Mouse (Mus musculus): ENCODE data around the gene Clstn3. TPM values are rescaled to one million over a fixed set of nuclear protein-coding genes. Genes with fewer than 3 reads are reported as not detected.
"Not testable (repeated sequence)": the region's sequence is repeated elsewhere in the genome, so short reads cannot be mapped to it uniquely, and the experiment has no call there.

Gene Clstn3
- polyA plus RNA-seq (2012; rRNA removed) = 0.44 and 1.1 TPM in 2 replicates

DNA sequence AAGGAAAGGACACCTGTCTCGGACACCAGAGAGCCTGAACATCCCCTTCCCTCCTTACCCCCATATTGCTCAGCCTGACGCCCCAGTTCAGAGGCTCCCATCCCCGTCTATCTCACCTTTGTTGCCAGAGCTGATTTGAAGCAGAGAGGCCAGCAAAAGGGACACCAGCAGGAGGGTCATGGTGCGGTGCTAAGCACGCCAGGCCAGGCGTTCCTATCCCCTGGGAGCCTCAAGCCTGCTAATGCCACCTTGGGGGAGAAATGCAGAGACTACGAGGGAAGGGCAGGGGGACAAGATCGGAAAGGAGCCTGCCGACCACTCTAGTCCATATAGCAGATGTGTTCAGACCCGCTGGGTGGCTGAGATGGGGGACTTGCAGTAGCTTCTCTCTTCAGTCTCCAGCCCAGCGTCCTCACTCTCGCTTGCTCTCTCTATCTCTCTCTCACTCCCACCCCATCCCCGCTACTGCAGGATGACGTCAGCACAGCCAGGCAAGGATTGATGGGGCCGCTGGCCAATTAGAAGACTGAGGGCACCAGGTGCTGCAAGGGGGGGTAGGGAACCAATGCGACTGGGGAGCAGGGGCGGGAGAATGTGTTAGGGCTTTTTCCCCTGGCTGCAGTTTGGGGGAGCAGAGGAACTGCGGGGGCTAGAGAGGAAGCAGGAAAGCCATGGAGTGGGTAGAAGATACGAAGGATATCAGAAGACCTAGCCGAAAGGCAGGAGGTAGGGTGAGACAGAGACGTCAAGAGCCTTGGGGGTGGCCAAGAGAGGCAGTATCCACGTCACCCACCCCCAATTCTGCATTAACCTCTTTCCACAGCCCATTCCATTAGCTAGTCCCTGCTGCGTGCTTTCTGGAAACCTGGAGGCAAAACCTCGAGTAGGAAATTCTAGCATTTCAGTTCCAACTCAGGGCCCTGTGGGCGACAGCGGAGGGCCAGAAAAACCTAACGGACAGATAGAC, at the start of gene Clstn3:
Gene Clstn3, minus strand, starts transcription at position 490 of the 967 bp plus-strand sequence.
- no peaks in the 10 kb centered on the region for H3K36me3 ChIP-seq (ENCODE audit: control insufficient read depth, insufficient read depth, low read length)
- no peak for TF ChIP-seq POLR2A (IDR thresholded peaks at IDR 0.05; ENCODE audit: low read depth, low read length)
- TF ChIP-seq CTCF (IDR thresholded peaks at IDR 0.05; ENCODE audit: extremely low read depth, insufficient read length, insufficient replicate concordance, low read depth, low read length) = no peak
- WGBS = 19% methylated on average over 27 of the region's 27 CpGs
- H3K27ac ChIP-seq (ENCODE audit: insufficient read depth, low read depth, low read length) = no peak within 1 kb of the TSS
- no peaks in the 10 kb centered on the region for H3K27me3 ChIP-seq (ENCODE audit: control insufficient read depth, insufficient read depth, low read length)
- peak within 1 kb of the TSS; percentile 36 for H3K4me3 ChIP-seq (ENCODE audit: low read depth, low read length)
- no peaks in the 10 kb centered on the region for H3K4me1 ChIP-seq (ENCODE audit: control insufficient read depth, insufficient read depth, insufficient read length, low read length)

DNA sequence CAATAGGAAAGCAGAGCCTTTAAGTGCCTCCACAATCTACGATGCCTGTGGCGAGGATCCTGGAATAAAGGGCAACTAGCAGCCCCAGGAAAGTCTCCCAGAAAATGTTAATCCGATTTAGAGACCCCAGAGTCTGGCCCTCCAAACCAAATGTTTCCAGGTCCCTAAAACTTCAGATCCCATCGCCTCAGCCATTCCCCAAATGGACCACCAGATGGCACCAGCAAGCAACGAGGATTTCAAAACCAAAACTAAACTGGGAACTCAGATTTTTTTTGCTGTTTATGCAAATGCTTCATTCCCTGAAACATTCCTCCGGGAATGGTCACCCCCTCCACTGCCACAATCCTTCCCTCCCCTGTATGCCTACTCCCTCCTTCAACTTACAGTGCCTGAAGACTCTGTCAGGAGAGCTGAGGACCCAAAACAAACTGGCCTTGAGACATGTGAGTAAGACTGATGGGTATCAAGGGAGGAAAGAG, 47.8 kb upstream of the Clstn3 start, which contains the start of gene C1ra:
Gene C1ra, plus strand, starts transcription at position 51 of the 482 bp plus-strand sequence.
- 3% methylated on average over 6 of the region's 6 CpGs for WGBS
- Histone ChIP-seq H3K4me1 (ENCODE audit: control insufficient read depth, insufficient read depth, insufficient read length, low read length) (no peaks in the 10 kb centered on the region; the same call in 1 of the 2 replicates), H3K4me3 (ENCODE audit: low read depth, low read length) (peak within 1 kb of the TSS; percentile 48), H3K36me3 (ENCODE audit: control insufficient read depth, insufficient read depth, low read length) (no peaks in the 10 kb centered on the region), H3K27ac (ENCODE audit: insufficient read depth, low read depth, low read length) (peak within 1 kb of the TSS; percentile 30; the same call in 1 of the 2 replicates), H3K27me3 (ENCODE audit: control insufficient read depth, insufficient read depth, low read length) (no peaks in the 10 kb centered on the region)
- peak; percentile 72; the same call in 1 of the 2 replicates for TF ChIP-seq CTCF (IDR thresholded peaks at IDR 0.05; ENCODE audit: extremely low read depth, insufficient read length, insufficient replicate concordance, low read depth, low read length)
- TF ChIP-seq POLR2A (IDR thresholded peaks at IDR 0.05; ENCODE audit: low read depth, low read length) = no peak

DNA sequence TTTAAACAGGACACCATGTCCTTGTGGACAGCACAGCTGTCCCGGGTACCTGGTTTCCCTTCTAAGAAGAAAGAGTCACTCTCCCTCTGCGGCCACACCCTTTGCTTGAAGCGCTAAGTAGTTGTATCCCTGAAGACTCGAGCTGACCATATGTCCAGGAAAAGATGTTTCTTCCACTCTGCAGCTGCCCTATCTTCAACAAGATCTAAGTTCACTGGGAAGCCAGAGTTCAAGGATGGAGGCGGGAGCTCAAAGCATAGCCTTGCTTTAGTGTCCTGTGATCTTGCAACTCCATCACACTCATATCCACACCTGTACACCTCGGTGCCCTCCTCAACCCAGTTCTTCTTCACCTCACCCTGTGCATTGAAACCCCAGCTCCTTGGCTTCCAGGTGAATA, 47.3 kb upstream of the Clstn3 start:
- no peaks in the 10 kb centered on the region; the same call in 1 of the 2 replicates for H3K4me1 ChIP-seq (ENCODE audit: control insufficient read depth, insufficient read depth, insufficient read length, low read length)
- no peak overlapping the region for H3K4me3 ChIP-seq (ENCODE audit: low read depth, low read length)
- WGBS = 32% methylated on average over 6 of the region's 6 CpGs
- no peaks in the 10 kb centered on the region for H3K36me3 ChIP-seq (ENCODE audit: control insufficient read depth, insufficient read depth, low read length)
- H3K27me3 ChIP-seq (ENCODE audit: control insufficient read depth, insufficient read depth, low read length) = no peaks in the 10 kb centered on the region
- no peak overlapping the region for H3K27ac ChIP-seq (ENCODE audit: insufficient read depth, low read depth, low read length)
- TF ChIP-seq POLR2A (IDR thresholded peaks at IDR 0.05; ENCODE audit: low read depth, low read length) (no peak), CTCF (IDR thresholded peaks at IDR 0.05; ENCODE audit: extremely low read depth, insufficient read length, insufficient replicate concordance, low read depth, low read length) (no peak)

DNA sequence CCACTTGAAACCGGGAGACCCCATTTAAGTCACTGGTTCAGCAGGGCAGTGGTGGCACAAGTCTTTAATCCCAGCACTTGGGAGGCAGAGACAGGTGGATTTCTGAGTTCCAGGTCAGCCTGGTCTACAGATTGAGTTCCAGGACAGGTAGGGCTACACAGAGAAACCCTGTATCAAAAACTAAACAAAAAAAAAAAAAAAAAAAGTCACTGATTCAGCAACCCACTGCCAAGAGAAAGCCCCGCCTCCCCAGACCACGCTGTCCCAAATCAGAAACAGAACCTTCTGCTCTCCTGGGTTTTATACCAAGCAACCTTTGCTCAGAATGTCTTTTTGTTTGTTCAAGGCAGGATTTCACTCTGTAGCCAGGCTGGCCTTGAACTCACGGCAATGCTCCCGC, 44.6 kb upstream of the Clstn3 start:
- not testable (repeated sequence) for H3K27ac ChIP-seq (ENCODE audit: insufficient read depth, low read depth, low read length); H3K36me3 ChIP-seq (ENCODE audit: control insufficient read depth, insufficient read depth, low read length); H3K4me1 ChIP-seq (ENCODE audit: control insufficient read depth, insufficient read depth, insufficient read length, low read length); H3K27me3 ChIP-seq (ENCODE audit: control insufficient read depth, insufficient read depth, low read length); H3K4me3 ChIP-seq (ENCODE audit: low read depth, low read length)
- 58% methylated on average over 5 of the region's 5 CpGs for WGBS

DNA sequence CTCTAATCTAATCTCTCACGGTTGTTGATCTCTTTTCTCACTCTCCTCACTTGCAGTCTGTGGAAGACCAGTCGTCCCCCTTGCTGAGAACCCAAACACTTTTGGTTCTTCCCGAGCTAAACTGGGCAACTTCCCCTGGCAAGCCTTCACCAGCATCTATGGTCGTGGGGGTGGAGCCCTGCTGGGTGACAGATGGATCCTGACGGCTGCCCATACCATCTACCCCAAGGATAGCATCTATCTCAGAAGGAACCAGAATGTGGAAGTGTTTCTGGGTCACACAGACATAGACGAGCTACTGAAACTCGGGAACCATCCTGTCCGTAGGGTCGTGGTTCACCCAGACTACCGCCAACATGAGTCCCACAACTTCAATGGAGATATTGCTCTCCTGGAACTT, 43.7 kb upstream of the Clstn3 start:
- Histone ChIP-seq H3K27me3 (ENCODE audit: control insufficient read depth, insufficient read depth, low read length) (no peaks in the 10 kb centered on the region), H3K27ac (ENCODE audit: insufficient read depth, low read depth, low read length) (no peak overlapping the region), H3K4me3 (ENCODE audit: low read depth, low read length) (no peak overlapping the region), H3K4me1 (ENCODE audit: control insufficient read depth, insufficient read depth, insufficient read length, low read length) (no peaks in the 10 kb centered on the region; the same call in 1 of the 2 replicates), H3K36me3 (ENCODE audit: control insufficient read depth, insufficient read depth, low read length) (no peaks in the 10 kb centered on the region)
- 83% methylated on average over 10 of the region's 10 CpGs for WGBS
- TF ChIP-seq CTCF (IDR thresholded peaks at IDR 0.05; ENCODE audit: extremely low read depth, insufficient read length, insufficient replicate concordance, low read depth, low read length) (no peak), POLR2A (IDR thresholded peaks at IDR 0.05; ENCODE audit: low read depth, low read length) (no peak)

DNA sequence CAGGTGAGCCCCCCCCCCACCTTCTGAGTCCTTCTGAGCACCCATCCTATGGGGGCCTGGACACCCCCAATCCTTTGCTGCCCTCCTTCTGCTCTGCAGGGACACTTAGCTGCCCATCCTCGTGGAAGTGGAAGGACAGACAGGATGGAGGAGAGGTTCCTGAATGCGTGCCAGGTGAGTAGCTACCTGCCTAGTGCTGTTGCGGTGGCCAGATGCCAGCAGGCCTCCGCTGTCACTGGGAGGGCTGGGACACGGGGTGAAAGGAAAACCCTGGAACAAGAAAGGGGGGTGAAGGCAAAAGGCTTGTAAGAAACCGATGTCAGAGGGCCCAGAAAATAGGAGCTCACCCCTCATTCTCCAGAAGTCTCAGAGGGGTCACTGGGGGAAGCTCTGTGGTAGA, 42.4 kb upstream of the Clstn3 start:
- no peaks in the 10 kb centered on the region for H3K36me3 ChIP-seq (ENCODE audit: control insufficient read depth, insufficient read depth, low read length)
- H3K4me3 ChIP-seq (ENCODE audit: low read depth, low read length) = no peak overlapping the region
- H3K4me1 ChIP-seq (ENCODE audit: control insufficient read depth, insufficient read depth, insufficient read length, low read length) = no peaks in the 10 kb centered on the region; the same call in 1 of the 2 replicates
- no peaks in the 10 kb centered on the region for H3K27me3 ChIP-seq (ENCODE audit: control insufficient read depth, insufficient read depth, low read length)
- no peak overlapping the region for H3K27ac ChIP-seq (ENCODE audit: insufficient read depth, low read depth, low read length)
- TF ChIP-seq CTCF (IDR thresholded peaks at IDR 0.05; ENCODE audit: extremely low read depth, insufficient read length, insufficient replicate concordance, low read depth, low read length) (no peak), POLR2A (IDR thresholded peaks at IDR 0.05; ENCODE audit: low read depth, low read length) (no peak)
- WGBS = 22% methylated on average over 6 of the region's 6 CpGs

DNA sequence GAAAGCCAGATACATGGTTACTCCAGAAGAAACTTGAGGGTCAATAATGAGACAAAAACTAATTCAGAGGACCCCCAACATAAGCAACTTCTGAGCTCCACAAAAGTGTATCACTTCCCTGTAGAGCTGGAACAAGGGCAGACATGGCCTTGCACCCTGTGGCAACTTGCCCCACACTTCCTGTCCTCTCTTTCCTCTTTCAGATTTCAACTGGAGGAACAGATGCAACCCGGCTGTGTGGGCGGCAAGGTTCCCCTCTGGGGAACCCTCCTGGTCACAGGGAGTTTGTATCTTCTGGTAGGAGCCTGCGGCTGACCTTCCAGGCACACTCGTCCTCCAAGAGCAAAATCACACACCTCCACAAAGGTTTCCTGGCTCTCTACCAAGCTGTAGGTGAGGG, 40.4 kb upstream of the Clstn3 start:
- TF ChIP-seq POLR2A (IDR thresholded peaks at IDR 0.05; ENCODE audit: low read depth, low read length) (no peak), CTCF (IDR thresholded peaks at IDR 0.05; ENCODE audit: extremely low read depth, insufficient read length, insufficient replicate concordance, low read depth, low read length) (no peak)
- H3K27ac ChIP-seq (ENCODE audit: insufficient read depth, low read depth, low read length) = no peak overlapping the region
- H3K4me3 ChIP-seq (ENCODE audit: low read depth, low read length) = no peak overlapping the region
- no peaks in the 10 kb centered on the region for H3K36me3 ChIP-seq (ENCODE audit: control insufficient read depth, insufficient read depth, low read length)
- WGBS = 27% methylated on average over 4 of the region's 4 CpGs
- 0 out of 2 replicates have a peak, but pooled peaks cover 3% of the 10 kb centered on the region for H3K4me1 ChIP-seq (ENCODE audit: control insufficient read depth, insufficient read depth, insufficient read length, low read length)
- no peaks in the 10 kb centered on the region for H3K27me3 ChIP-seq (ENCODE audit: control insufficient read depth, insufficient read depth, low read length)
